Mouse (Mus musculus): ENCODE measurements around the gene Mrps18b.

Gene Mrps18b

DNA sequence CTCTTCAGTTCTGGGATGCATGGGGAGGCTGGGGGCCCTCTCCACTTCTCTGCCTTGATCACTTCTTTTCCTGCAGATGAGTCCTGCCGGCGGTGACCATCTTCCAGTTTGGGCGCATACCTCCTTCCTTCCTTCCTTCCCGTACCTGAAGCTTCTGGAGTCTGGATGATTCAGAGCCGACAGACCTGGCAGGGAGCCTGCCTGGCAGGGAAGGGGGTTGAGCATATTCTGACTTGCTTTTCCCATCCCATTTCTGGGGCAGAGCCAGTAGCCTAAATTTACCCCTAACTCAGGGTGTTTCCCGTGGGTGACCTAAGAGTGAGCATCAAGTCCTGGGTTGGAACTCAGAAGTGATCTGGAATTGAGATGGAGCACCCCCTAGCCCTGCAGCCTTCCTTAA lies 41.5 kb downstream of the Mrps18b start:
- DNase-seq (ENCODE audit: low read depth) = no peak

DNA sequence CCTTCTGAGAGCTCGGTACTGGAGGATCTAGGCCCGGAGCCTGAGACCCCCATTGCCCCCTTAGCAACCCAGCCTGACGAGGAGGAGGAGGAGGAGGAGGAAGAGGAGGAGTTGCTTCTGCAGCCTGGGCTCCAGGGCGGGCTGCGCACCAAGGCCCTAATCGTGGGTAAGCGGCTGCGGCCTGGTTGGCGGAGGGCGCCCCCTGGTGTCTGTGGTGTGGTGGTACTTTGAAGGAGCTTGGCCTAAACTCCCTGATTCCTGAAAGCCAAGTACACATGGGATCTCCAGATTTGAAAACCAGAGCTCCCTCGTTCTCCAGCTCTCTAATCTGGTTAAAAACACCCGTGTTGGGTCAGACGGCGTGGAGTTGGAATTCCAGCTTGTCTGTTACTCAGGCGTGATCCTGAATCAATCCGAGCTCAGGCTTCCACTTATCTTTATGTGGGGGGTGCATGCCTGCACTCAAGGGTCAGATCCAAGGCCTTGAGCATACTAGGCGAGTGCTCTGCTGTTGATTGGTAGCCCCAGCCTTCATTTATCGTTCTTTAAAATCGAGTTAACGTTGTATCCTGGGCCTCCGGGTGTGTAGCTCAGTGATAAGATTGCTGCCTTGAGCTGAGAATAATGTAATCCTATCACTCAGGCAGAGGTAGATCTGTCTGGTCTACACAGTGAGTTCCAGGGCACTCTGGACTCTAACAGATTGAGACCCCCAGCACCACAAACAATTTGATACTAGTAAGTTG lies 42.2 kb downstream of the Mrps18b start:
- DNase-seq (ENCODE audit: low read depth) = peak; percentile 90

- DNase-seq (ENCODE audit: low read depth) = peak; percentile 87
Measured at GRCm38 (mm10) chr17:35870884-35871696, 45.1 kb downstream of the Mrps18b start.

DNA sequence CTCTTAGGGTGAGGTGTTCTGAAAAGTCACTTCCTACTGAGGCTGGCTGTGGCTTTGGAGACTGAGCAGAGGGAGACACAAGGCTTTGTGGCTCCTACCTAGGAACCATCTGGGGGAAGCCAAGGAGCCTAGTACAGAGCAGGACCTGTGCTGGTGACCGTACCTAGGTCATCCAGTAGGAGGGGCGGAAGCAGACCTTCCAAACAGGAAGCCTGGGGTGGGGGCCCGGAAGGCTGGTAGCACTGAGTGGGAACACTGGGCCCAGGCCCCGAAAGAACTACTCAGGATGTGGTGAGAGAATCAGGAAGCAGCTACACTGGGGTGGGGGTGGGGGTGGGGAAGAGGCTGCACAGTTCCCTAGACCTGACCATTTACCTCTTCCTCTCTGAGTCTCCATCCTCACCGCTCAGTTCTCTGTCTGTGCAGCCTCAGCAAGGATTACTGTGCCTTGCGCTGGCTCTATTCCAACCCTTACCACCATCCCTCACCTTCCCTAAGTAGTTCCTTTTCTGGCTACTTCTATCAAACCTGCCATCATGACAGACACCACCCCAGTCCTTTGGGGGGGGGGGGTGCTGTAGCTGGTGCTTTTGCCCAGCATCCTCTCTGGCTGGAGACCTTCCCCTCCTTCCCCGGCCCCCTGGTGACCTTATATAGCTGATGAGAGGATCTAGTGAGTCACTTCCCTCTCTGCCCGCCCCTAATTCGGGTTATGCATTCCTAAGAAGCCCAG lies 45.9 kb downstream of the Mrps18b start:
- DNase-seq (ENCODE audit: low read depth) = peak; percentile 92

- DNase-seq (ENCODE audit: low read depth) = peak; percentile 60
Measured at GRCm38 (mm10) chr17:35869346-35870067, 46.7 kb downstream of the Mrps18b start.

DNA sequence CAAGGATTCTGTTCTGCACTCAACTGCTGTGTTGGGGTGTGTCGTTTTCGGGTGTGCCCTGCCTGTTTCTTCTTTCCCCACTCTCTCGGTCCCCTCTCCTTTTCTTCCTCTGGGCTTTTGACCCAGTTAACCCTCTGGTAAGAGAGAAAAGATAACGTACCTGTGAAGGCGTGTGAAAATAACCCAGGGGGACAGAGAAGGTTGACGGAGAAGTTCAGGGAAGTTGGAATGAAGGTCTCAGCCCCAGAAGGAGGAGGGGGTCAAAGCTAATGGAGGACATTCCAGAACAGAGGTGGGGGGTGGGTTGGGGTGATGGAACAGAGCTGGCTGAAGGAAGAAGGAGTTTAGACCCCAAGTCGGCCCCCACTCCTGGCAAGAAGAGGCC lies 47.2 kb downstream of the Mrps18b start:
- DNase-seq (ENCODE audit: low read depth) = no peak

- DNase-seq (ENCODE audit: low read depth) = peak; percentile 83
Measured at GRCm38 (mm10) chr17:35868165-35868820, 47.9 kb downstream of the Mrps18b start.

DNA sequence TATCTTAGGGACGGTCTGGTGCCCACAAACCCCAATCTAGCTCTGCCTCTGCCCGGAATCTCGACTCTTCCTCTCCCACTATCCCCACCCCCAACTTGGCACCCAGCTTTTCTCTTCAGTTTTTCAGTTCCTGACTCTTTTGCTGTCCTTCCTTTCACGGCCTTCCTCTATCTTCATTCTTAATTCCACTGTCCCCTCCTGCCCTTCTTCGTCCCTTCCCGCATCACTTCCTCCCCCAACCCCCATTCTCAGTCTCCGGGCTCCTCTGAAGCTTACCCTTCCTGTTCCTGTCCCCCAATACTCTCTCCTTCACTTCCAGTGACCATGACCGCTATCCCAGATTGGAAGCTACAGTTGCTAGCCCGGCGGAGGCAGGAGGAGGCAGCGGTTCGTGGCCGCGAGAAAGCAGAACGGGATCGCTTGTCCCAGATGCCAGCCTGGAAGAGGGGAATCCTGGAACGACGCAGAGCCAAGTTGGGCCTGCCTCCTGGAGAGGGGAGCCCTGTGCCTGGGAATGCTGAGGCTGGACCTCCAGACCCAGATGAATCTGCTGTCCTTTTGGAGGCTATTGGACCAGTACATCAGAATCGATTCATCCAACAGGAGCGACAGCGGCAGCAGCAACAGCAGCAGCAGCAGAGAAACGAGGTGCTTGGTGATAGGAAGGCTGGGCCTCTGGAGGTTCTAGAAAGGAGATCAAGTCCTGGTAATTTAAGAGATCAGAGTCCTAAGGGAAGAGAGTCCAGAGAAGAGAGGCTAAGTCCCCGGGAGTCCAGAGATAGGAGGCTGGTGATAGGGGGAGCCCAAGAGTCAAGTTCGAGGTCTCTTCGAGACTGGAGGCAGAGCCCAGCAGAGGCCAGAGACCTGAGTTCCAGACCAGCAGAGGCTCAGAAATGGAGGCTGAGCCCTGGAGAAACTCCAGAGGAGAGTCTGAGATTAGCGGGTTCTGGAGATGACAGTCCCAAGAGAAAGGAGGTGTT lies 49.0 kb downstream of the Mrps18b start:
- DNase-seq (ENCODE audit: low read depth) = peak; percentile 82

DNA sequence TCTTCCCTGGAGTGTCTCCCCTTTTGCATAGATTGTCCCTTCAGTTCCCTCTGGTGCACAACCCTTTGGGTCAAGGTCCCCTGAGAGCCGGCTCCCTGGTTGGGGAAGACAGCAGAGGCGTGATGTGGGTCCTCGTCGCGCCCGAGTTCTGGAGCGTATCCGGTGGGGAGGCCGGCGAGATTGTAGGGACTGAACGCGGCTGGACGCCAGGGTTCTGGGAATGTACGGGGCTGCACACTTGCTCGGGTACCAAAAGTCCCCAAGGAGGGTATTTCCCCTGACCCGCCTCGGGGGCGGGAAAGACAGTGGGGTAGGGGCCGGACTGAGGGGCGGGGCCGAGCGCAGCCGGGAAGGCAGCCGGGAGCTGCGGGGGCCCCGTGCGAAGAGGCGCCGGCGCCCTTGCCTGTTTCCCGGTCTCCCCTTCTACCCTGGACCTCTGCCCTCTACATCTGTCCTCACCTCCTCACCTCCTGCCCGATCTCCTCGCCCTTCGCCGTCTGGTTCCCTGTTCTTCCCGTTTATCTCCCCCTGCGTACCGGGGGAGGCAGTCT lies 49.8 kb downstream of the Mrps18b start:
- DNase-seq (ENCODE audit: low read depth) = peak; percentile 83

DNA sequence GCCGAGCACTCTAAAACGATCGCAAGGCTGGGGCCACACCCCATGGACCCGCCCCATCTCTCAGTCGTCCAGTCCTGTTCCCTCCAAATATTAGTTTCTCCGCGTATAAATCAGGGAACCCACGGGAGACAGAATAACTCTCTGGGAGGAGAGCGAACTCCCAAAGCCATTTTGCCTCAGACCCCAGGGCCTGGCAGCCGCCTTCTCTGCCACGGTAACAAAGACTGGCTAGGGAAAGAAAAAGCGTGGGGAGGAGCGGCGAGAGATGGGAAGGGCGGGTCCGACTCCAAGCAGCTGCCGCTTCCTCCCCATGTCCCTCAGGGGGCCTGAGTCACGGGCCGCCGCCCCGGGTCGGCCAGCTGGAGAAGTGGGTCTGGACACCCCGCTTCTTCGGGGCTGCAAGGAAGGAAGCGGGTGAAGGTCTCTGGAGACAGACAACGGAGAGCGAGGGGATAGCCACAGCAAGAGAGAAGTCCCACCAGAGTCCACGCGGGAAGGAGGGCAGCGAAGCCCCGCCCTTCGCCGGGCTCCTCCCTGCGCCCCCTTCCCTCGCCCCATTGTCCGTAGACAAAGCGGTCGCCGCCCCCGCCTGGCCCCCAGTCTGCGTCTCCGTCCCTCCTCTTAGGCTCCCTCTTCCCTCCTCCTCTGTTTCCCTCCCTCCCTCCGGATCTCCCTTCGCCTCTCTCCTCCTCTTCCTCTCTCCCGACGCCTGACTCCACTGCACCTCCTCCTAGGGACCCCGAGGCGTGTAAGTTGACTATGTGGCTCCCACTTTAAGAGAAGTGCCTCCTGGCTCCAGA lies 50.5 kb downstream of the Mrps18b start, which contains the start of gene Ppp1r18:
Ppp1r18 (plus strand) TSS at position 113 of the 800 bp plus-strand sequence.
- peak; percentile 72 for DNase-seq (ENCODE audit: low read depth)

GRCm38 (mm10) chr17:35864832-35865353 lies 51.3 kb downstream of the Mrps18b start:
- peak; percentile 9 for DNase-seq (ENCODE audit: low read depth)

DNA sequence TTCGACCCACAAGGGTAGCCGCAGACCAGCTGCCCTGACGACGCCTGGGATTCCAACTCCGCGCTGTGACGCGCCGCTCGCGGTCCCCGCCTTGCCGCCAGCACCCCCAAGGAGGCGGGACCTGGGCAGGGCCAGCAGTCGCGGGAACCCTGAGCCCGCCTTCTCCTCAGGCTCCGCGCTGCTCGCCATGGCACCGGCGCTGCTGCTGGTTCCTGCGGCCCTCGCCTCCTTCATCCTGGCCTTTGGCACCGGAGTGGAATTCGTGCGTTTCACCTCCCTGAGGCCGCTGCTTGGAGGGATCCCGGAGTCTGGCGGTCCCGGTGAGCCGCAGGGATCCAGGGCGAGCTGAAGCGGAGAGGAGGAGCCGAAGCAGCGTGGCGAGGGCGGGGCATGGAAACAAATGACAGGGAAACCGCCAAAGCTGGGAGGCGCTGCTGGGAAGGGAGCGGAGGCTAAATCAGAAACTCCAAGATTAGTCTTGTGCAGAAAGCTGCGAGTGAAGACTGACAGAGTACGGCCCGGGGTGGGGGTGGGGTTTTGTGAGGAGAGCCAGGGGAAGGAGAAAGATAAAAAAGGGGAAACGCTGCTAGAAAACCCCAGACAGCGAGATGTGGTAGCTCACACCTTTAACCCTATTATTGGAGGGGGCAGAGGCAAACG lies 54.9 kb downstream of the Mrps18b start, which contains the start of gene Nrm:
Nrm (plus strand) TSS at position 121 of the 660 bp plus-strand sequence.
- DNase-seq (ENCODE audit: low read depth) = peak; percentile 92

DNA sequence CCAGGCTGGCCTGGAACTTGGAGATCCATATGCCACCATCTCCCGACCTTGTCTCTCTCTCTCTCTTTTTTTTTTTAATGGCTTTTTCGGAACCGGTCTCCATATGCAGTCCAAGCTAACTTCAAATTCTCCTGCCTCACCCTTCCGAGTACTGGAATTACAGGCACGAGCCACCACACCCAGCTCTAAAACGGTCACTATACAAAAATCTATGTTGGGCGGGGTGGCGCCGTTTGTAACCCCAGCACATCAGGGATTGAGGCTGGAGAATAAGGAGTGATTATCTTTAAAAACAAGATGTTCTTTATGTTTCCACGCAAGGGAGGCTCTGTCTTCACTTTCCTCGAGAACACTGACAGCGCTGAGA lies 55.4 kb downstream of the Mrps18b start:
- DNase-seq (ENCODE audit: low read depth) = no peak
